Mouse (Mus musculus): ENCODE measurements around the gene Slc1a4. TPM values are rescaled to one million over a fixed set of nuclear protein-coding genes. Genes with fewer than 3 reads are reported as not detected.

Slc1a4 gene
- polyA plus RNA-seq (2012; rRNA removed), result 19.3 and 43.6 TPM in 2 replicates

GRCm38 (mm10) chr11:20332561-20333514 is at the start of gene Slc1a4:
TSS of gene Slc1a4 (minus strand) at chr11:20332713.
- DNase-seq (ENCODE audit: low read depth), result peak; percentile 100
- TF ChIP-seq CTCF (IDR thresholded peaks at IDR 0.05; ENCODE audit: borderline replicate concordance, extremely low read depth, insufficient read depth, insufficient read length) (peak; percentile 48), POLR2A (IDR thresholded peaks at IDR 0.05; ENCODE audit: borderline replicate concordance, extremely low read depth, insufficient read depth, insufficient read length, poor library complexity, severe bottlenecking) (peak; percentile 81; the same call in 1 of the 2 replicates)

GRCm38 (mm10) chr11:20380106-20380505 is 47.6 kb upstream of the Slc1a4 start:
- no peak for DNase-seq (ENCODE audit: low read depth)

GRCm38 (mm10) chr11:20376642-20377041 is 44.1 kb upstream of the Slc1a4 start:
- no peak for TF ChIP-seq POLR2A (IDR thresholded peaks at IDR 0.05; ENCODE audit: borderline replicate concordance, extremely low read depth, insufficient read depth, insufficient read length, poor library complexity, severe bottlenecking)
- TF ChIP-seq CTCF (IDR thresholded peaks at IDR 0.05; ENCODE audit: borderline replicate concordance, extremely low read depth, insufficient read depth, insufficient read length), result no peak
- DNase-seq (ENCODE audit: low read depth), result no peak

More at GRCm38 (mm10) chr11:20380106-20380505, 47.6 kb upstream of the Slc1a4 start:
- TF ChIP-seq CTCF (IDR thresholded peaks at IDR 0.05; ENCODE audit: borderline replicate concordance, extremely low read depth, insufficient read depth, insufficient read length) (no peak), POLR2A (IDR thresholded peaks at IDR 0.05; ENCODE audit: borderline replicate concordance, extremely low read depth, insufficient read depth, insufficient read length, poor library complexity, severe bottlenecking) (no peak)

GRCm38 (mm10) chr11:20372616-20373211 is 40.2 kb upstream of the Slc1a4 start:
- DNase-seq (ENCODE audit: low read depth), result peak; percentile 28
- TF ChIP-seq CTCF (IDR thresholded peaks at IDR 0.05; ENCODE audit: borderline replicate concordance, extremely low read depth, insufficient read depth, insufficient read length) (no peak), POLR2A (IDR thresholded peaks at IDR 0.05; ENCODE audit: borderline replicate concordance, extremely low read depth, insufficient read depth, insufficient read length, poor library complexity, severe bottlenecking) (no peak)

GRCm38 (mm10) chr11:20370486-20370885 is 38.0 kb upstream of the Slc1a4 start:
- no peak for TF ChIP-seq POLR2A (IDR thresholded peaks at IDR 0.05; ENCODE audit: borderline replicate concordance, extremely low read depth, insufficient read depth, insufficient read length, poor library complexity, severe bottlenecking)
- TF ChIP-seq CTCF (IDR thresholded peaks at IDR 0.05; ENCODE audit: borderline replicate concordance, extremely low read depth, insufficient read depth, insufficient read length), result no peak
- no peak for DNase-seq (ENCODE audit: low read depth)

- no peak for TF ChIP-seq CTCF (IDR thresholded peaks at IDR 0.05; ENCODE audit: borderline replicate concordance, extremely low read depth, insufficient read depth, insufficient read length)
- no peak for TF ChIP-seq POLR2A (IDR thresholded peaks at IDR 0.05; ENCODE audit: borderline replicate concordance, extremely low read depth, insufficient read depth, insufficient read length, poor library complexity, severe bottlenecking)
- DNase-seq (ENCODE audit: low read depth), result no peak
Measured at GRCm38 (mm10) chr11:20366456-20366855, 33.9 kb upstream of the Slc1a4 start.

GRCm38 (mm10) chr11:20361354-20361753 is 28.8 kb upstream of the Slc1a4 start:
- TF ChIP-seq CTCF (IDR thresholded peaks at IDR 0.05; ENCODE audit: borderline replicate concordance, extremely low read depth, insufficient read depth, insufficient read length), result no peak
- no peak for TF ChIP-seq POLR2A (IDR thresholded peaks at IDR 0.05; ENCODE audit: borderline replicate concordance, extremely low read depth, insufficient read depth, insufficient read length, poor library complexity, severe bottlenecking)
- no peak for DNase-seq (ENCODE audit: low read depth)

GRCm38 (mm10) chr11:20357684-20358447 is 25.4 kb upstream of the Slc1a4 start:
- DNase-seq (ENCODE audit: low read depth), result peak; percentile 27
- no peak for TF ChIP-seq CTCF (IDR thresholded peaks at IDR 0.05; ENCODE audit: borderline replicate concordance, extremely low read depth, insufficient read depth, insufficient read length)

- TF ChIP-seq POLR2A (IDR thresholded peaks at IDR 0.05; ENCODE audit: borderline replicate concordance, extremely low read depth, insufficient read depth, insufficient read length, poor library complexity, severe bottlenecking) (no peak), CTCF (IDR thresholded peaks at IDR 0.05; ENCODE audit: borderline replicate concordance, extremely low read depth, insufficient read depth, insufficient read length) (no peak)
- no peak for DNase-seq (ENCODE audit: low read depth)
Measured at GRCm38 (mm10) chr11:20348466-20348865, 16.0 kb upstream of the Slc1a4 start.

GRCm38 (mm10) chr11:20347548-20347947 is 15.0 kb upstream of the Slc1a4 start:
- peak; percentile 94 for DNase-seq (ENCODE audit: low read depth)
- no peak for TF ChIP-seq CTCF (IDR thresholded peaks at IDR 0.05; ENCODE audit: borderline replicate concordance, extremely low read depth, insufficient read depth, insufficient read length)
- TF ChIP-seq POLR2A (IDR thresholded peaks at IDR 0.05; ENCODE audit: borderline replicate concordance, extremely low read depth, insufficient read depth, insufficient read length, poor library complexity, severe bottlenecking), result no peak

GRCm38 (mm10) chr11:20346369-20346768 is 13.9 kb upstream of the Slc1a4 start:
- DNase-seq (ENCODE audit: low read depth), result no peak
- no peak for TF ChIP-seq CTCF (IDR thresholded peaks at IDR 0.05; ENCODE audit: borderline replicate concordance, extremely low read depth, insufficient read depth, insufficient read length)
- TF ChIP-seq POLR2A (IDR thresholded peaks at IDR 0.05; ENCODE audit: borderline replicate concordance, extremely low read depth, insufficient read depth, insufficient read length, poor library complexity, severe bottlenecking), result no peak

Measured in brain, embryonic 14.5 days (tissue).